Mouse (Mus musculus) ES-E14 (cell line): ENCODE data around the gene Lhx5. TPM values are rescaled to one million over a fixed set of nuclear protein-coding genes. Genes with fewer than 3 reads are reported as not detected.

Experiments
- DNase-seq: peaks from one replicate; pipeline ENCODE4 v3.0.0-alpha.2; 2013; ENCODE audit warnings: low read depth, low spot score
- H3K27ac ChIP-seq: 2 replicates; pipeline ENCODE4 v1.5.1; 2012; ENCODE audit warnings: low read depth, mild to moderate bottlenecking, low read length, moderate library complexity, mixed read lengths; ENCODE audit not compliant: poor library complexity, insufficient read depth, severe bottlenecking
- H3K36me3 ChIP-seq: 2 replicates; pipeline ENCODE4 v1.6.1; 2012; ENCODE audit warnings: mild to moderate bottlenecking, low read length, moderate library complexity, mixed read lengths; ENCODE audit not compliant: control insufficient read depth, poor library complexity, insufficient read depth, severe bottlenecking
- H3K4me1 ChIP-seq, 2 experiments: fragments of 150-350 bp in 1 of 2; sonication (generic) in 1 of 2; 2 replicates each; pipeline ENCODE4 v1.6.1; 2012; ENCODE audit warnings: low read length in 2 of 2, mild to moderate bottlenecking in 1 of 2, mixed read lengths in 1 of 2; ENCODE audit not compliant: control insufficient read depth in 2 of 2, insufficient read depth in 2 of 2, poor library complexity in 1 of 2
- H3K4me3 ChIP-seq, 2 experiments: fragments of 150-350 bp in 1 of 2; sonication (generic) in 1 of 2; 2 replicates each; pipeline ENCODE4 v1.5.1; 2012; ENCODE audit warnings: low read length in 2 of 2, low read depth in 1 of 2, mild to moderate bottlenecking in 1 of 2, mixed read lengths in 1 of 2; ENCODE audit not compliant: insufficient read depth in 1 of 2, poor library complexity in 1 of 2, severe bottlenecking in 1 of 2
- H3K9ac ChIP-seq: 2 replicates; pipeline ENCODE4 v1.6.1; 2012; ENCODE audit warnings: low read depth, mild to moderate bottlenecking, low read length, mixed read lengths; ENCODE audit not compliant: poor library complexity, insufficient read depth, severe bottlenecking
- H3K9me3 ChIP-seq: fragments of 150-350 bp; sonication (generic); 2 replicates; pipeline ENCODE4 v1.6.1; 2012; ENCODE audit warnings: low read depth, mild to moderate bottlenecking, low read length; ENCODE audit not compliant: control insufficient read depth, insufficient read depth
- CHD2 ChIP-seq: IDR thresholded peaks from 2 replicates; pipeline ENCODE4 v1.6.1; 2014; ENCODE audit warnings: mild to moderate bottlenecking, low read depth, low read length, inconsistent platforms
- HCFC1 ChIP-seq: IDR thresholded peaks from 2 replicates; pipeline ENCODE4 v1.6.1; 2012; ENCODE audit warnings: low read length, inconsistent platforms, borderline replicate concordance; ENCODE audit not compliant: insufficient read depth
- MAFK ChIP-seq: IDR thresholded peaks from 2 replicates; pipeline ENCODE4 v1.6.1; 2014; ENCODE audit warnings: mild to moderate bottlenecking, low read depth, low read length, inconsistent platforms; ENCODE audit not compliant: insufficient read depth
- ZC3H11A ChIP-seq: IDR thresholded peaks from 2 replicates; pipeline ENCODE4 v1.6.1; 2012; ENCODE audit warnings: low read depth, mild to moderate bottlenecking, inconsistent platforms, low read length, borderline replicate concordance
- ZNF384 ChIP-seq: IDR thresholded peaks from 2 replicates; pipeline ENCODE4 v1.6.1; 2012; ENCODE audit warnings: low read depth, low read length, inconsistent platforms
- in situ Hi-C, 2 experiments: fragments of 600-800 bp; cut with MboI; formaldehyde crosslinking; loops; one replicate each; pipeline ENCODE4 v1.15.1; 2025; ENCODE audit warnings: low sequenced_read_pairs in 2 of 2, inconsistent platforms in 1 of 2; ENCODE audit not compliant: unreplicated experiment in 2 of 2
- total RNA-seq: library from RNA; depleted of rRNA; stranded (reverse); fragments of 300-350 nt; gene quantifications from 2 replicates; pipeline ENCODE4 v1.2.3, GENCODE M21; 2012

Gene Lhx5
- total RNA-seq, 1 experiment: 0.13 TPM

- DNase-seq: no peak
- in situ Hi-C loops: no loop called here
- H3K4me1 ChIP-seq: peaks cover 0 to 11% of the 10 kb centered on the region in 2 experiments; a peak in 1 of 4 replicates
- H3K27ac ChIP-seq: no peak overlapping the region
- H3K36me3 ChIP-seq: no peaks in the 10 kb centered on the region
- peak overlapping the region; percentile 26 to 54; a peak in 3 of 4 replicates for H3K4me3 ChIP-seq
- no peak overlapping the region; the same call in 1 of the 2 replicates for H3K9ac ChIP-seq
- no peak for TF ChIP-seq MAFK
- TF ChIP-seq ZNF384: no peak
- TF ChIP-seq CHD2: no peak
- TF ChIP-seq HCFC1: no peak
- TF ChIP-seq ZC3H11A: no peak
- H3K9me3 ChIP-seq: no peaks in the 10 kb centered on the region
Measured at GRCm38 (mm10) chr5:120393871-120394667, 37.4 kb upstream of the Lhx5 start.

- Histone ChIP-seq H3K4me3 (no peak overlapping the region), H3K36me3 (no peaks in the 10 kb centered on the region), H3K9me3 (no peaks in the 10 kb centered on the region), H3K27ac (no peak overlapping the region; the same call in 1 of the 2 replicates), H3K9ac (no peak overlapping the region), H3K4me1 (peaks cover 0 to 11% of the 10 kb centered on the region in 2 experiments; a peak in 1 of 4 replicates)
- in situ Hi-C loops: no loop called here
- no peak for DNase-seq
- no peak for TF ChIP-seq ZC3H11A
Measured at GRCm38 (mm10) chr5:120397988-120398387, 33.5 kb upstream of the Lhx5 start.

GRCm38 (mm10) chr5:120404831-120405591 is 26.5 kb upstream of the Lhx5 start:
- DNase-seq: no peak
- Histone ChIP-seq H3K4me1 (peaks cover 0 to 4% of the 10 kb centered on the region in 2 experiments; a peak in 1 of 4 replicates), H3K9me3 (no peaks in the 10 kb centered on the region), H3K27ac (no peak overlapping the region), H3K4me3 (no peak overlapping the region), H3K36me3 (no peaks in the 10 kb centered on the region), H3K9ac (no peak overlapping the region)
- in situ Hi-C loops: no loop called here
- no peak for TF ChIP-seq CHD2
- TF ChIP-seq HCFC1: no peak
- TF ChIP-seq ZC3H11A: no peak
- TF ChIP-seq MAFK: no peak

GRCm38 (mm10) chr5:120408933-120409332 is 22.6 kb upstream of the Lhx5 start:
- Histone ChIP-seq H3K27ac (no peak overlapping the region), H3K36me3 (no peaks in the 10 kb centered on the region), H3K9me3 (no peaks in the 10 kb centered on the region), H3K4me1 (peaks cover 0 to 4% of the 10 kb centered on the region in 2 experiments; a peak in 1 of 4 replicates), H3K9ac (no peak overlapping the region), H3K4me3 (no peak overlapping the region)
- no peak for TF ChIP-seq CHD2
- TF ChIP-seq ZNF384: no peak
- no peak for TF ChIP-seq MAFK
- TF ChIP-seq HCFC1: no peak
- TF ChIP-seq ZC3H11A: no peak
- in situ Hi-C loops: no loop called here
- DNase-seq: no peak
